Mouse (Mus musculus): ENCODE results near the gene Hoxd13. TPM values are rescaled to one million over a fixed set of nuclear protein-coding genes. Genes with fewer than 3 reads are reported as not detected.

Gene Hoxd13
- polyA plus RNA-seq, 1 experiment from 2014 or later, result 0.09 TPM

DNA sequence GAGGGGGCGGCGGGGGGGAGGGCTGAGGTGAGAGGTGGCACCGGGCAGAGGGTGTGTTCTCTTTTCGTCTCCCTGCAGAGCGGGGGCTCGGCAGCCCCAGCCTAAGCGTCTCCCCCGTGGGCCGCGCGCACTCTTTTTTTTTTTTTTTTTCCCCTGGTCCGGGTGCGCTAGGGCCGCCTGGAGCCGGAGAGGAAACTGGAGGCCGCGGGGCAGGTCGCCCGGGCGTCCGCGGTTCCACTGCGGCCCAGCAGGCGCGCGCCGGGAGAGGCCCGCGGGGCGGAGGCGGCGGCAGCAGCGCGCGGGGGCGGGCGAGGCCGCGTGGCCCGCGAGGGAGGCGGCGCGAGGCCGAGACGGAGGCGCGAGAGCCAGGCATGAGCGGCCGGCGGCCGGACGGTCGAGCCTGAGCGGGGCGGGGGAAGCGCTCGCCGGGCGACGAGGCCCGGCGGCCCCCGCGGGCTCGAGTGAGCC, 36.9 kb downstream of the Hoxd13 start:
- no peaks in the 10 kb centered on the region for H3K9me3 ChIP-seq (replicated peaks)
- under 1% methylated on average over 43 of the region's 66 CpGs for WGBS
- H3K4me1 ChIP-seq (replicated peaks), result peaks cover 13% of the 10 kb centered on the region
- peak overlapping the region; percentile 62; the same call in 1 of the 2 replicates for H3K9ac ChIP-seq
- H3K27ac ChIP-seq (ENCODE audit: poor library complexity, severe bottlenecking), result no peak overlapping the region
- no peaks in the 10 kb centered on the region for H3K36me3 ChIP-seq
- peak overlapping the region; percentile 88 for H3K4me2 ChIP-seq
- peak; percentile 45; the same call in 1 of the 2 replicates for ATAC-seq (ENCODE audit: insufficient number of reproducible peaks, low FRiP score)
- H3K4me3 ChIP-seq, result peak overlapping the region; percentile 54
- H3K27me3 ChIP-seq (replicated peaks), result peaks cover 89% of the 10 kb centered on the region

DNA sequence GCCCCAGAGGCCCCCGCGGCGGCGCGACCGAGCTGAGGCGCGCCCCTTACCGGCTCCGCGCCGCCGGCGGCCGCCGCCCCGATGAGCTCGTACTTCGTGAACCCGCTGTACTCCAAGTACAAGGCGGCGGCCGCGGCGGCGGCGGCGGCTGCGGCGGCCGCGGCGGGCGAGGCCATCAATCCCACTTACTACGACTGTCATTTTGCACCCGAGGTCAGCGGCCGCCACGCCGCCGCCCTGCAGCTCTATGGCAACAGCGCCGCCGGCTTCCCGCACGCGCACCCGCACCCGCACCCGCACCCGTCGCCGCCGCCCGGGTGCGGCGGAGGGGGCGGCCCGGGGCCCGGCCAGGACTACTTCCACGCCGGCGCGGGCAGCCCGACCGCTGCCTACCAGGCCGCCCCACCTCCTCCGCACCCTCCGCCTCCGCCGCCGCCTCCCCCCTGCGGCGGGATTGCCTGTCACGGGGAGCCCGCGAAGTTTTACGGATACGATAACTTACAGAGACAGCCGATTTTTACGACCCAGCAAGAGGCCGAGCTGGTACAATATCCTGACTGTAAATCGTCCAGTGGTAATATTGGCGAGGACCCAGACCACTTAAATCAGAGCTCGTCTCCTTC, 37.5 kb downstream of the Hoxd13 start:
- Histone ChIP-seq H3K27ac (ENCODE audit: poor library complexity, severe bottlenecking) (no peak overlapping the region), H3K4me3 (peak overlapping the region; percentile 54), H3K27me3 (replicated peaks) (peaks cover 89% of the 10 kb centered on the region), H3K9me3 (replicated peaks) (no peaks in the 10 kb centered on the region), H3K9ac (peak overlapping the region; percentile 62; the same call in 1 of the 2 replicates), H3K36me3 (no peaks in the 10 kb centered on the region), H3K4me1 (replicated peaks) (peaks cover 13% of the 10 kb centered on the region), H3K4me2 (peak overlapping the region; percentile 88)
- ATAC-seq (ENCODE audit: insufficient number of reproducible peaks, low FRiP score), result no peak
- under 1% methylated on average over 60 of the region's 85 CpGs for WGBS

DNA sequence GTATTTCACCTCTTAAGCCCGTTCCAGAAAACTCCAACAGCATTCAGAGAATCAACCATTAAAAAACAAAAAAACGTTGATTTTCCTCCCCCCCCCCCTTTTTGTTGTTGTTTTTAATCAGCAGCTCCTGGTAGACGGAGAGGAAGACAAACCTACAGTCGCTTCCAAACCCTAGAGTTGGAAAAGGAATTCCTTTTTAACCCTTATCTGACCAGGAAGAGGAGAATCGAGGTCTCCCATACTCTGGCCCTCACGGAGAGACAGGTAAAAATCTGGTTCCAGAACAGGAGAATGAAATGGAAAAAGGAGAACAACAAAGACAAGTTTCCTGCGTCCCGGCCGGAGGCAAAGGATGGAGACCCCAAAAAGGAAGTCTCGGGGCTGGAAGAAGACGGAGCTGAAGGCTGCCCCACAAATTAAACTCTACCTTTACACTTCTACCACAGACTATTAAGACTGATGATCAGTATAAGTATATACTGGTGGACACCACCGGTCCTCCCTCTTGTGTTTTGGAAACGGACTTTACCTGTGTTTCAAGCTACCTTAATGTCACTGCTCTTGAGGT, 38.4 kb downstream of the Hoxd13 start:
- Histone ChIP-seq H3K27me3 (replicated peaks) (peaks cover 89% of the 10 kb centered on the region), H3K9ac (no peak overlapping the region), H3K9me3 (replicated peaks) (no peaks in the 10 kb centered on the region), H3K36me3 (no peaks in the 10 kb centered on the region), H3K4me2 (no peak overlapping the region), H3K4me3 (no peak overlapping the region), H3K27ac (ENCODE audit: poor library complexity, severe bottlenecking) (no peak overlapping the region), H3K4me1 (replicated peaks) (peaks cover 13% of the 10 kb centered on the region)
- no peak for ATAC-seq (ENCODE audit: insufficient number of reproducible peaks, low FRiP score)
- 2% methylated on average over 13 of the region's 13 CpGs for WGBS

DNA sequence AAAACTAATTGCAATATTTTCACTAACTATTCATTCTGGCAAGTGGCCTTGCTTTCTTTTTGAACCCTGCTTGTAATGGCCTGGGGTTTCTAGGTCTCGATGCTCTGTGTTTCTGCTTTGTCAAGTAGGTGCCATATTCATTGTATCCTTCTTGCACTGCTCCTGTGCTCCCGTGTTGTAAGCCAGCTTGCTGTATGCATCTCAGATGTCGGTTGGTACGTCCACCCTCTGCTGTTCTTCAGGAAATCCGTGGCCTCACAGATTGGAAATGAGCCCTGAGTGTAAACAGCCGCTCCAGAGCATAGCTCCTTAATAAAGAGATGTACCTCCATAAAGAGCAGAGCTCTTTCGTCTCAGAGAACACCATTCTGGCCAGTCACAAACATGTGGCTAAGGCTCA, 39.5 kb downstream of the Hoxd13 start:
- H3K9ac ChIP-seq, result no peak overlapping the region
- no peak overlapping the region for H3K27ac ChIP-seq (ENCODE audit: poor library complexity, severe bottlenecking)
- ATAC-seq (ENCODE audit: insufficient number of reproducible peaks, low FRiP score), result no peak
- H3K36me3 ChIP-seq, result no peaks in the 10 kb centered on the region
- H3K9me3 ChIP-seq (replicated peaks), result no peaks in the 10 kb centered on the region
- no peak overlapping the region for H3K4me2 ChIP-seq
- peaks cover 23% of the 10 kb centered on the region for H3K4me1 ChIP-seq (replicated peaks)
- peaks cover 96% of the 10 kb centered on the region for H3K27me3 ChIP-seq (replicated peaks)
- H3K4me3 ChIP-seq, result no peak overlapping the region
- 11% methylated on average over 7 of the region's 7 CpGs for WGBS

DNA sequence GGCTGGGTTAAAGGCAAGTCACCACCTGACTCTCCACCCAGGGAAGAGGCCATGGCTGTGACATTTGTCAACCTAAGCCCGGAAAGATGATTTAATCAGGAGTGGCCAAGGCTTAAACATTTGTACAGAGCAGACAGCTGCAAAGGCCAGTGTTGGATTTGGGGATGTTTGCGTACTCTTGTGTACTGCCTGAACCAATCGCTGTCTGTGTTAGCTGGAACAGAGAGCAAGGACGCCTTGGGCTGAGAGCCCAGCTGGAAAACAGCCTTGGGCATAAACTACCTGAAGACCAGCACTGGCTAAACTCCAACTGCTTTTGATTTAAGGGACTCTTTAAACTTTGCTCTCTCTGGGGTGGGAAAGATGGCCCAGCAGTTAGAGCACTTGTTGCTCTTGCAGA, 40.6 kb downstream of the Hoxd13 start:
- Histone ChIP-seq H3K36me3 (no peaks in the 10 kb centered on the region), H3K4me1 (replicated peaks) (peaks cover 23% of the 10 kb centered on the region), H3K9ac (no peak overlapping the region), H3K4me2 (no peak overlapping the region), H3K27me3 (replicated peaks) (peaks cover 93% of the 10 kb centered on the region), H3K27ac (ENCODE audit: poor library complexity, severe bottlenecking) (no peak overlapping the region), H3K9me3 (replicated peaks) (no peaks in the 10 kb centered on the region), H3K4me3 (no peak overlapping the region)
- no peak for ATAC-seq (ENCODE audit: insufficient number of reproducible peaks, low FRiP score)
- WGBS, result 16% methylated on average over 4 of the region's 4 CpGs

DNA sequence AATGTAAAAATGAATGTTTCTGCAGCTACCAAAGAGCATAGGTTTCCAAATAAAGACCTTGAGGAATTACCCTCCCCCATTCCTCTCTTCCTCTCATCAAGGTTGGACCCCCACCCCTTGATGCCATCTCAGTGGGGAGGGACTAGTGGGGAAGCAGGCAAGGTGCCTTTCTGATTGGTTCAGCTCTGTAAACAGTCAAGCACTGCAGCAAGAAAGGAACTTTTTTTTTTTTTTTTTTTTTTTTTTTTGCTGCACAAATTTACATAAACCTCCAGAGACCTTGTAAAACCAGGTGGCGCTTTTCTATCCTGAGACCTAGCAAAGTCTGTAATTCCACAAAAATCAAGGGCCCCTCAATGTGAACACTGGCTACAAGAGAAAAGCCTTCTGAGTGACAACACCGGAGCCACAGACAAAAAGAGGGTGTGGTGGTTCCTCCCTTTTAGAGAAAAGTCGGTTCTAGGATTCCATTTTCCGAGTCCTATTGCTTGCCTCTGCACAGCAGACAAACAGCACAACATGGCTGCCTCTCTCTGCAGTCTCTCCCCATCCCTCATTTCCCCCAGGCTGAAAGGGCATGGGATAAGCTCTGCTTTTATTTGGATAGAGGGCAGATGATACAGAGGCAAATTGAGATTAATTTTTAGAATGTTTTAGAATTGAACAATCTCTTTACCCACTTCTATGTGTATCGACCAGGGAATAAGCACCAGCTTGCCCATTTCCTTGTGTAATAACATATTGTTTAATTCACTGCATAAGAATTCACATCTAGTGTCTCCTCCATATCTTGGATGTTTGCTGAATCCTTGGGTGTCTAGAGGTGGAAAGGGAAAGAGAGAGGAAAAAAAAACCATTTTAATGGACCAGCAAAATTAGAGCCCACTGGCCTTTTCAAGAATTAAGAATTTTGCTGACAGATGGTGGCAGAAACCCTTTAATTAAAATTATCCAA, 41.6 kb downstream of the Hoxd13 start:
- Histone ChIP-seq H3K4me1 (replicated peaks) (peaks cover 20% of the 10 kb centered on the region), H3K27me3 (replicated peaks) (peaks cover 93% of the 10 kb centered on the region), H3K4me2 (no peak overlapping the region), H3K27ac (ENCODE audit: poor library complexity, severe bottlenecking) (no peak overlapping the region), H3K9ac (no peak overlapping the region), H3K4me3 (no peak overlapping the region), H3K36me3 (no peaks in the 10 kb centered on the region), H3K9me3 (replicated peaks) (no peaks in the 10 kb centered on the region)
- 7% methylated on average over 5 of the region's 5 CpGs for WGBS
- ATAC-seq (ENCODE audit: insufficient number of reproducible peaks, low FRiP score), result no peak

DNA sequence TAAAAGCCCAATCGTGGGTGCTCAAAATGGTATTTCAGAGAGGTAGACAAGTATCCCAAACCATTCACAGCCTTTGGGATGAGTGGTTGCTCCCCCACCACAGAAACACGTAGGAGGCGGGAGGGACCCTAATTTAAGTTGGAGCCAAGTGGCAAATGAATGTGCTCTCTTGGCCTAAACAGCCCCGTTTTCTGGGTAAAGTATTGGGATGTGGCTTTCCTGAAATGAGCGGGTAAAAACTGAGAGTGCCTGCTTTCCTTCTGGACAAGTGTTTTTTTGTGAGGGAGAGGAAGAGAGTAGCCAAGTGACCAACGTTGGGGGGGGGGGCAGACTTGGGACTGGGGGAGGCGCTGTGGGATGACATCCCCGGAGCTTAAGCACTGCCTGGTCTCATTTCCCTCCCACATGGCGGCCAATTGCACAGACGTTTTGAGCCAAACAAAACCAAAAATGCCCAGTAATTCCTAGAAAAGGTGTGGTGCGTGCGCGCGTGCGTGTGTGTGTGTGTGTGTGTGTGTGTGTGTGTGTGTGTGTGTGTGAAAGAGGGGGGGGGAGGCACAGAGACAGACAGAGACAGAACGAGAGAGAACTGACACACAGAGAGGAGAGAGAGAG, 42.9 kb downstream of the Hoxd13 start:
- WGBS, result 2% methylated on average over 16 of the region's 16 CpGs
- H3K4me2 ChIP-seq, result no peak overlapping the region
- H3K4me1 ChIP-seq (replicated peaks), result peaks cover 13% of the 10 kb centered on the region
- no peak overlapping the region for H3K27ac ChIP-seq (ENCODE audit: poor library complexity, severe bottlenecking)
- no peak for ATAC-seq (ENCODE audit: insufficient number of reproducible peaks, low FRiP score)
- no peaks in the 10 kb centered on the region for H3K36me3 ChIP-seq
- no peaks in the 10 kb centered on the region for H3K9me3 ChIP-seq (replicated peaks)
- H3K4me3 ChIP-seq, result no peak overlapping the region
- no peak overlapping the region for H3K9ac ChIP-seq
- peaks cover 94% of the 10 kb centered on the region for H3K27me3 ChIP-seq (replicated peaks)

DNA sequence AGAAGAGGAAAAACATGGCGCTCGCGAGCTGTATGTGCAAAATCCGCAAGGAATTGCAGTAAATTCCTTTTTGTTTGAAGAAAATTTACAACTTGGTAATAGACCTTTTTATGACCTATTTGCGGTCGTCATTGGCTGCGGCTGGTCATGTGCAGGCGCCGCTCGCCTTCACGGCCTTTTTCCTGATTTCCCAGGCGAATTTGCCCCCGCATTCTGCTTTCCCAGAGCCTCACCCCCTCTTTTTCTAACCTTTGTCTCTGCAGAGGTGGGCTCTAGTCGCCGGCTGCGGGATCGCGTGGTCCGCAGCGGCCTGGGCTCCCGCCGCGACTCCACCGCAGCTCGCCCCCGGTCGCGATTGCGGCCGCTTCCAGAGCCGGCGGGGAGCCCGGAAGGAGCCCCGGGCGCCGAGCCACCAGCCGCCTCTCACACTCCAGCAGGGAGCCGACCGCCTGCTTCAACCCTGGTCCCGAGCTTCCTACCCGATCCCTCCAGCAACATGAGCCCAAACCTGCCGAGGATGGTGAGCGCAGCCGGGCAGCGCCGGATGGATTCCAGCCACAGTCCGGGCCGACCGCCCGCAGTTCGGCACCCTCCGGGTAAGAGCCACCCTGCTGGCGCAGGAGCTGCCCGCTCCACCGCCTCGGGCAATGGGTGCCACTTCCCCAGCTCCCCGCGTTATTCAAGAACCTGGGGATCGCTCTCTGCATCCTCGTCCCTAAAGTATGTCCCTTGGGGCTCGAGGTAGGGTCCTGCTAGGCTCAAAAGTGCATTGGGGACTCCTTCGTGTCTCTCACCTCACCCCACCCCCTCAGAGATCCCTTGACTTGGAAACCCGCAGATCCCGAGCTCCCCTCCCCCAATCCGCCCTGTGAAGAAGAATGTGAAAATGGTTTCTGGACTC, 43.9 kb downstream of the Hoxd13 start, which contains the start of the genes Hoxd3 and Hoxd4:
Gene Hoxd3 (plus strand): TSS at position 207 of the 901 bp plus-strand sequence.
Gene Hoxd4 (plus strand): TSS at position 209 of the 901 bp plus-strand sequence.
- ATAC-seq (ENCODE audit: insufficient number of reproducible peaks, low FRiP score), result peak; percentile 18; the same call in 1 of the 2 replicates
- Histone ChIP-seq H3K9ac (peak within 1 kb of the TSS; percentile 34; the same call in 1 of the 2 replicates), H3K4me2 (peak within 1 kb of the TSS; percentile 77), H3K27ac (ENCODE audit: poor library complexity, severe bottlenecking) (no peak within 1 kb of the TSS), H3K27me3 (replicated peaks) (peaks cover 95% of the 10 kb centered on the region), H3K9me3 (replicated peaks) (no peaks in the 10 kb centered on the region), H3K4me3 (peak within 1 kb of the TSS; percentile 51), H3K4me1 (replicated peaks) (peaks cover 13% of the 10 kb centered on the region), H3K36me3 (no peaks in the 10 kb centered on the region)
- under 1% methylated on average over 65 of the region's 65 CpGs for whole genome bisulfite sequencing

DNA sequence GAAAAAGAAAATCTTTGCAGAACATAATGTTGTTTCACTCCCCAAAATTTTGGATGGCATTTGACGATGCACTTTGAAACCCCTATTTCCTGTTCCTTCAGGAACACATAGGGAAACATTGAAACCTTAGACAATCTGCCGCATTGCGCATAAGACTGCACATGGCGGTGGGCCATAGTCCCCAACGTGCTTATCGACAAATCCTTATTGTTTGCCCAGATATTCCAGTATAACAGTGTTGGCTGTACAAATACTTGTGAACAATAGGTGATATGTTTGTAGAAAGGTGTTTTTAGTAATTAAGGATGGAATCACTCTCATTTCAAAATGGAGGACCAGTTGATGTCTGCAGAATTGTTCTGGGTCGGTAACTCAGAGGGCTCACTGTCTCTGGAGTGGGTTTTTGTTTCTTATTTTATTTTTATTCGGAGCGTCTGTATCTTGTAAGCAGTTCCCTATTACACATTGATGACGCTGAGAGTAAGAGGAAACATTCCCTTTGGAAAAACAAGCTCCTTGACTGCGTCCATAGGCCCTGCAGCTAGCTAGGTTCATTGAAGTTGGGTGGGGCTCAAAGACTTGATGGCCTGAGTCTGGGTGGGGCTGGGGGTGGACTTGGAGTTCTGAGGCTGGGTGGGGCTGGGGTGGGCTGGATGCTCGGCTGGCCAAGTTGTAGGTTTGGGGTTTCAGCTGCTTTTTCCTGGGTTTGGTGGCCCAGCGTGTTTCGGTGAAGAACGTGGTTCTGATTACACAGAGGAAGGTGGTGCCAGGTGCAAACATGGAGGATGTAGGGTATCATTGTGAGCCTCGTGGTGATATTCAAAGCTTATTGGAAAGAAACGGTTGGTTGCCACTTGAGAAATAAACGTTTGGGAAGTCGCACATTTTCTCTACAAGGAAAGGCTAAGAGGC, 45.4 kb downstream of the Hoxd13 start:
- H3K4me3 ChIP-seq, result no peak overlapping the region
- no peak for ATAC-seq (ENCODE audit: insufficient number of reproducible peaks, low FRiP score)
- no peak overlapping the region for H3K4me2 ChIP-seq
- H3K9me3 ChIP-seq (replicated peaks), result no peaks in the 10 kb centered on the region
- H3K4me1 ChIP-seq (replicated peaks), result peaks cover 13% of the 10 kb centered on the region
- H3K9ac ChIP-seq, result no peak overlapping the region
- 6% methylated on average over 19 of the region's 19 CpGs for WGBS
- H3K36me3 ChIP-seq, result no peaks in the 10 kb centered on the region
- peaks cover 96% of the 10 kb centered on the region for H3K27me3 ChIP-seq (replicated peaks)
- H3K27ac ChIP-seq (ENCODE audit: poor library complexity, severe bottlenecking), result no peak overlapping the region

All from heart, embryonic 12.5 days (tissue).